Mouse (Mus musculus): ENCODE data around the gene Arhgap22. TPM values are rescaled to one million over a fixed set of nuclear protein-coding genes. Genes with fewer than 3 reads are reported as not detected.
A peak's percentile ranks its signal among the peaks of the same experiment; 100 is the strongest.

Arhgap22 gene
- 2.6 and 3.2 TPM in 2 replicates for polyA plus RNA-seq (2014; fragmentation: Nextera tagmentation; extraction: Ambion mirVana)

GRCm38 (mm10) chr14:33213823-33214766 lies at the start of gene Arhgap22:
TSS of gene Arhgap22 (plus strand) at chr14:33214026.
- peak; percentile 70 for ATAC-seq (replicated peaks; ENCODE audit: insufficient number of reproducible peaks, low FRiP score, low TSS enrichment, low read depth)
- Histone ChIP-seq H3K9ac (replicated peaks; ENCODE audit: low read length) (no peak within 1 kb of the TSS), H3K36me3 (replicated peaks; ENCODE audit: control insufficient read depth, insufficient read depth, low read depth, low read length) (no peaks in the 10 kb centered on the region), H3K4me2 (ENCODE audit: low read depth, low read length) (no peak within 1 kb of the TSS), H3K27me3 (ENCODE audit: control insufficient read depth, insufficient read depth, low read length) (no peaks in the 10 kb centered on the region; the same call in 1 of the 2 replicates), H3K4me3 (ENCODE audit: low read depth, low read length) (no peak within 1 kb of the TSS), H3K4me1 (ENCODE audit: control insufficient read depth, insufficient read depth, low read length) (no peaks in the 10 kb centered on the region), H3K9me3 (replicated peaks; ENCODE audit: control insufficient read depth, low read length) (no peaks in the 10 kb centered on the region), H3K27ac (replicated peaks; ENCODE audit: low read depth, low read length) (no peak within 1 kb of the TSS)
- peak; percentile 89 for DNase-seq (ENCODE audit: low spot score)
- WGBS = 15% methylated on average over 28 of the region's 28 CpGs

- H3K36me3 ChIP-seq (replicated peaks; ENCODE audit: control insufficient read depth, insufficient read depth, low read depth, low read length) = no peaks in the 10 kb centered on the region
- H3K4me1 ChIP-seq (ENCODE audit: control insufficient read depth, insufficient read depth, low read length) = no peaks in the 10 kb centered on the region
- WGBS = 86% methylated on average over 4 of the region's 4 CpGs
- no peak overlapping the region for H3K27ac ChIP-seq (replicated peaks; ENCODE audit: low read depth, low read length)
- no peak overlapping the region for H3K4me2 ChIP-seq (ENCODE audit: low read depth, low read length)
- no peak overlapping the region for H3K4me3 ChIP-seq (ENCODE audit: low read depth, low read length)
- ATAC-seq (replicated peaks; ENCODE audit: insufficient number of reproducible peaks, low FRiP score, low TSS enrichment, low read depth) (no peak), DNase-seq (ENCODE audit: low spot score) (no peak)
- H3K9me3 ChIP-seq (replicated peaks; ENCODE audit: control insufficient read depth, low read length) = no peaks in the 10 kb centered on the region
- H3K9ac ChIP-seq (replicated peaks; ENCODE audit: low read length) = no peak overlapping the region
- H3K27me3 ChIP-seq (ENCODE audit: control insufficient read depth, insufficient read depth, low read length) = no peaks in the 10 kb centered on the region
These were observed 45.1 kb upstream of the Arhgap22 start for GRCm38 (mm10) chr14:33168750-33169149.

GRCm38 (mm10) chr14:33171942-33172341 lies 41.9 kb upstream of the Arhgap22 start:
- Histone ChIP-seq H3K9me3 (replicated peaks; ENCODE audit: control insufficient read depth, low read length) (no peaks in the 10 kb centered on the region), H3K36me3 (replicated peaks; ENCODE audit: control insufficient read depth, insufficient read depth, low read depth, low read length) (no peaks in the 10 kb centered on the region), H3K27ac (replicated peaks; ENCODE audit: low read depth, low read length) (no peak overlapping the region), H3K4me2 (ENCODE audit: low read depth, low read length) (no peak overlapping the region), H3K9ac (replicated peaks; ENCODE audit: low read length) (no peak overlapping the region), H3K4me1 (ENCODE audit: control insufficient read depth, insufficient read depth, low read length) (no peaks in the 10 kb centered on the region), H3K4me3 (ENCODE audit: low read depth, low read length) (no peak overlapping the region), H3K27me3 (ENCODE audit: control insufficient read depth, insufficient read depth, low read length) (no peaks in the 10 kb centered on the region)
- WGBS = 90% methylated on average over 1 of the region's 1 CpGs
- DNase-seq (ENCODE audit: low spot score) (no peak), ATAC-seq (replicated peaks; ENCODE audit: insufficient number of reproducible peaks, low FRiP score, low TSS enrichment, low read depth) (no peak)

GRCm38 (mm10) chr14:33175059-33175821 lies 38.6 kb upstream of the Arhgap22 start:
- Histone ChIP-seq H3K4me3 (ENCODE audit: low read depth, low read length) (no peak overlapping the region), H3K27me3 (ENCODE audit: control insufficient read depth, insufficient read depth, low read length) (no peaks in the 10 kb centered on the region), H3K4me2 (ENCODE audit: low read depth, low read length) (no peak overlapping the region), H3K27ac (replicated peaks; ENCODE audit: low read depth, low read length) (no peak overlapping the region), H3K9me3 (replicated peaks; ENCODE audit: control insufficient read depth, low read length) (no peaks in the 10 kb centered on the region), H3K4me1 (ENCODE audit: control insufficient read depth, insufficient read depth, low read length) (no peaks in the 10 kb centered on the region), H3K9ac (replicated peaks; ENCODE audit: low read length) (no peak overlapping the region), H3K36me3 (replicated peaks; ENCODE audit: control insufficient read depth, insufficient read depth, low read depth, low read length) (no peaks in the 10 kb centered on the region)
- WGBS = 78% methylated on average over 4 of the region's 4 CpGs
- no peak for ATAC-seq (replicated peaks; ENCODE audit: insufficient number of reproducible peaks, low FRiP score, low TSS enrichment, low read depth)
- no peak for DNase-seq (ENCODE audit: low spot score)

- Histone ChIP-seq H3K36me3 (replicated peaks; ENCODE audit: control insufficient read depth, insufficient read depth, low read depth, low read length) (no peaks in the 10 kb centered on the region), H3K27ac (replicated peaks; ENCODE audit: low read depth, low read length) (no peak overlapping the region), H3K9me3 (replicated peaks; ENCODE audit: control insufficient read depth, low read length) (no peaks in the 10 kb centered on the region), H3K9ac (replicated peaks; ENCODE audit: low read length) (no peak overlapping the region), H3K4me3 (ENCODE audit: low read depth, low read length) (no peak overlapping the region), H3K27me3 (ENCODE audit: control insufficient read depth, insufficient read depth, low read length) (no peaks in the 10 kb centered on the region), H3K4me2 (ENCODE audit: low read depth, low read length) (no peak overlapping the region), H3K4me1 (ENCODE audit: control insufficient read depth, insufficient read depth, low read length) (no peaks in the 10 kb centered on the region)
- DNase-seq (ENCODE audit: low spot score) = no peak
- no peak for ATAC-seq (replicated peaks; ENCODE audit: insufficient number of reproducible peaks, low FRiP score, low TSS enrichment, low read depth)
- WGBS = 87% methylated on average over 5 of the region's 5 CpGs
These were observed 33.7 kb upstream of the Arhgap22 start for GRCm38 (mm10) chr14:33180102-33180501.

GRCm38 (mm10) chr14:33185068-33185800 lies 28.6 kb upstream of the Arhgap22 start, which contains the start of gene Wdfy4:
TSS of gene Wdfy4 (minus strand) at chr14:33185508.
- DNase-seq (ENCODE audit: low spot score) (no peak), ATAC-seq (replicated peaks; ENCODE audit: insufficient number of reproducible peaks, low FRiP score, low TSS enrichment, low read depth) (no peak)
- Histone ChIP-seq H3K4me1 (ENCODE audit: control insufficient read depth, insufficient read depth, low read length) (no peaks in the 10 kb centered on the region), H3K9ac (replicated peaks; ENCODE audit: low read length) (no peak within 1 kb of the TSS), H3K27me3 (ENCODE audit: control insufficient read depth, insufficient read depth, low read length) (no peaks in the 10 kb centered on the region), H3K9me3 (replicated peaks; ENCODE audit: control insufficient read depth, low read length) (no peaks in the 10 kb centered on the region), H3K27ac (replicated peaks; ENCODE audit: low read depth, low read length) (no peak within 1 kb of the TSS), H3K36me3 (replicated peaks; ENCODE audit: control insufficient read depth, insufficient read depth, low read depth, low read length) (no peaks in the 10 kb centered on the region), H3K4me3 (ENCODE audit: low read depth, low read length) (no peak within 1 kb of the TSS), H3K4me2 (ENCODE audit: low read depth, low read length) (no peak within 1 kb of the TSS)
- 78% methylated on average over 11 of the region's 11 CpGs for WGBS

GRCm38 (mm10) chr14:33187201-33187600 lies 26.6 kb upstream of the Arhgap22 start:
- H3K4me2 ChIP-seq (ENCODE audit: low read depth, low read length) = no peak overlapping the region
- DNase-seq (ENCODE audit: low spot score) (no peak), ATAC-seq (replicated peaks; ENCODE audit: insufficient number of reproducible peaks, low FRiP score, low TSS enrichment, low read depth) (no peak)
- H3K9ac ChIP-seq (replicated peaks; ENCODE audit: low read length) = no peak overlapping the region
- WGBS = 68% methylated on average over 4 of the region's 4 CpGs
- H3K27ac ChIP-seq (replicated peaks; ENCODE audit: low read depth, low read length) = no peak overlapping the region
- no peaks in the 10 kb centered on the region for H3K27me3 ChIP-seq (ENCODE audit: control insufficient read depth, insufficient read depth, low read length)
- H3K4me1 ChIP-seq (ENCODE audit: control insufficient read depth, insufficient read depth, low read length) = no peaks in the 10 kb centered on the region
- no peaks in the 10 kb centered on the region for H3K9me3 ChIP-seq (replicated peaks; ENCODE audit: control insufficient read depth, low read length)
- H3K36me3 ChIP-seq (replicated peaks; ENCODE audit: control insufficient read depth, insufficient read depth, low read depth, low read length) = no peaks in the 10 kb centered on the region
- no peak overlapping the region for H3K4me3 ChIP-seq (ENCODE audit: low read depth, low read length)

Measured in embryonic facial prominence, embryonic 11.5 days (tissue).